Mouse (Mus musculus) liver, embryonic 13.5 days (tissue): ENCODE results near the gene 1190005I06Rik. TPM values are rescaled to one million over a fixed set of nuclear protein-coding genes. Genes with fewer than 3 reads are reported as not detected.

Source experiments
- ATAC-seq: fragments of 200-750 bp; cut with Nextera tagmentation; 2 replicates; pipeline ENCODE4 v1.8.0; 2017; ENCODE audit warnings: low read depth, mild to moderate bottlenecking, moderate number of reproducible peaks, moderate library complexity
- DNase-seq: peaks from one replicate; pipeline ENCODE4 v3.0.0; 2022
- H3K27ac ChIP-seq: fragments of 300-500 bp; sonication (generic); 2 replicates; pipeline ENCODE4 v1.5.1; 2015; ENCODE audit warnings: moderate library complexity, mild to moderate bottlenecking, inconsistent platforms
- H3K27me3 ChIP-seq: fragments of 300-500 bp; sonication (generic); 2 replicates; pipeline ENCODE4 v1.6.1; 2015; ENCODE audit warnings: mild to moderate bottlenecking, inconsistent platforms
- H3K36me3 ChIP-seq: fragments of 300-500 bp; sonication (generic); 2 replicates; pipeline ENCODE4 v1.6.1; 2015; ENCODE audit warnings: mild to moderate bottlenecking, inconsistent platforms
- H3K4me1 ChIP-seq: fragments of 300-500 bp; sonication (generic); replicated peaks from 2 replicates; pipeline ENCODE4 v1.6.1; 2015; ENCODE audit warnings: inconsistent platforms
- H3K4me2 ChIP-seq: fragments of 300-500 bp; sonication (generic); 2 replicates; pipeline ENCODE4 v1.6.1; 2015; ENCODE audit warnings: inconsistent platforms, mild to moderate bottlenecking, moderate library complexity
- H3K4me3 ChIP-seq: fragments of 300-500 bp; sonication (generic); replicated peaks from 2 replicates; pipeline ENCODE4 v1.5.1; 2015; ENCODE audit warnings: mild to moderate bottlenecking, inconsistent platforms
- H3K9ac ChIP-seq: fragments of 300-500 bp; sonication (generic); 2 replicates; pipeline ENCODE4 v1.6.1; 2015; ENCODE audit warnings: mild to moderate bottlenecking, inconsistent platforms
- H3K9me3 ChIP-seq: fragments of 300-500 bp; sonication (generic); replicated peaks from 2 replicates; pipeline ENCODE4 v1.6.1; 2016; ENCODE audit warnings: inconsistent platforms
- WGBS: fragments of 180-500 bp; shearing (Covaris S2); methylation state at CpG from one replicate; pipeline ENCODE4 v1.1.7; 2015; ENCODE audit not compliant: insufficient replicate concordance; 5-methylcytosine and 5-hydroxymethylcytosine counted together
- polyA plus RNA-seq: library from polyadenylated mRNA; unstranded; fragments of >200 nt; fragmentation: Nextera tagmentation; extraction: Ambion mirVana; gene quantifications from 2 replicates; pipeline ENCODE4 v1.2.1, GENCODE M21; 2015

The 1190005I06Rik gene
- polyA plus RNA-seq, 1 experiment from 2014 or later: 1.2 TPM

DNA sequence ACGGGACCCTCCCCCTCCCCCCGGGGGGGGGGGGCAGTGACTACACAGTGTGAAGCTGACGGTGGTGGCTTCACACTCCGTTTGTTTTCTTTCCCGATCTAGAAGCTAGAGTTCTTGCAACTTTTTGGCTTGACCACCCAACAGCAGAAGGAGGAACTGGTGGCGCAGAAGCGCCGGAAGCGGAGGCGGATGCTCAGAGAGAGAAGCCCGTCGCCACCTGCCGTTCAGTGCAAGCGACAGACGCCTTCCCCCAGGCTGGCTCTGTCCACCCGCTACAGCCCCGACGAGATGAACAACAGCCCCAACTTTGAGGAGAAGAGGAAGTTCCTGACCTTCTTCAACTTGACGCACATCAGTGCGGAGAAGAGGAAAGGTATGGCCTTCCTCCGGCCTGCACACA lies 74.9 kb downstream of the 1190005I06Rik start:
- Histone ChIP-seq H3K27ac (no peak overlapping the region), H3K9ac (no peak overlapping the region), H3K4me2 (no peak overlapping the region), H3K36me3 (peaks cover 100% of the 10 kb centered on the region), H3K4me3 (no peak overlapping the region), H3K27me3 (no peaks in the 10 kb centered on the region), H3K9me3 (no peaks in the 10 kb centered on the region), H3K4me1 (peaks cover 32% of the 10 kb centered on the region)
- ATAC-seq: no peak
- WGBS: 78% methylated on average over 21 of the region's 21 CpGs
- no peak for DNase-seq

DNA sequence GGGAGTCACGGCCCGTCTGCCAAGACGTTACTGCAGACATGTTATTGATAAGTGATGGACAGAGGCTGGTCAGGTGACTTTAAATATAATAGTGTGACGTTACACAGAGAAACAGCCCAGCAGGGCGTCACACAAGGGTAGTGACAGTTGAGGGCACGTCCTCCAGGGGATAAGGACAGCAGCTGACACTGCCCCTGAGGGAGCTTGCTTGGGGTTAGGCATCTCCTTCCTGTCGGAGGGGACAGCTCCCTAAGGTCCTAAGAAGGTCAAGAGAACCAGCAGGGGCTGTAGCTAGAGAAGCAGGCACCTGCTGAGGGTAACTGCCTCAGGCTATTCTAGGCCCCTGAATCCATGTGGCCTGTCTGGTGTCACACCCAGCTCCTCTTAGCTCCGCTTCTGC lies 75.9 kb downstream of the 1190005I06Rik start:
- DNase-seq (no peak), ATAC-seq (no peak)
- Histone ChIP-seq H3K27ac (no peak overlapping the region), H3K4me2 (no peak overlapping the region), H3K4me1 (peaks cover 32% of the 10 kb centered on the region), H3K36me3 (peaks cover 100% of the 10 kb centered on the region), H3K9me3 (no peaks in the 10 kb centered on the region), H3K9ac (no peak overlapping the region), H3K27me3 (no peaks in the 10 kb centered on the region), H3K4me3 (no peak overlapping the region)
- 90% methylated on average over 8 of the region's 8 CpGs for WGBS

DNA sequence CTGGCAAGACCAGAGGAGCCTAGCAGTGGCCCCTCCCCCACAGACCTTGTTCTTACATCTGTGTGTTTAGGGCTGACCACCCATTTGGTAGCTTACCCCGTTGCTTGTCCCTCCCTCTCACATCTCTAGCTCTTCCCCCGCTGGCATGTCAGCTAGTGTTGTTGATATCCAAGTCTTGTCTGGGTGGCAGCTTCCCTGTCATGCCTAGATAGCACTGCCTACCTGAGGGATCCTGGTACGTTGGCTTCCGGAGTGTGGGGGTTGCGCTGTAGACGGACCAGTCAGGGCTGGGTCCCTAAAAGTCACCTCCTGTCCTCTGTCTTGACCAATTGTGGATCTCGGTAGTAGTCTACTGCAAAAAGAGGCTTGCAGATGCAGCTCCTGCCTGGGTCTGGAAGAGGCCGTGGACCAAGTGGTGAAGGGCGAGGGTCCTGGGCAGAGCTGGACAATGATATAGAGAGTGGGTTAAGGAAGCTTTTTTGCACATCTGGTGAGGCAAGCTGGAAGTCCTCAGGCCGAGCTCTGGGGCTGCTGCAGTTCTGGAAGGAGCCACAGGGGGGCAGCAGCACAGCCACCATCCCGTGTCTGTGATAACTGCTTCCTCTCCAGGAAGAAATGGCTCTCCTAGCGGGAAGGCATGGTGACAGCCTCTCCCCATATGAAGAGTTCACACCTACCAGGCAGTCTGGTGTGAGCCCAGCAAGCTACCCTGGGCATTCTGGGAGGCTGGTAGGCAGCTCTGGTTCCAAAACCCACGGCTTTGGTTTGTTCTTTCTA lies 77.3 kb downstream of the 1190005I06Rik start:
- DNase-seq: peak; percentile 52
- Histone ChIP-seq H3K36me3 (peaks cover 100% of the 10 kb centered on the region), H3K9me3 (no peaks in the 10 kb centered on the region), H3K4me1 (peaks cover 24% of the 10 kb centered on the region), H3K4me2 (no peak overlapping the region), H3K4me3 (no peak overlapping the region), H3K9ac (no peak overlapping the region), H3K27me3 (no peaks in the 10 kb centered on the region), H3K27ac (no peak overlapping the region)
- ATAC-seq: 0 out of 2 replicates have a peak, but pooled peaks have one; percentile 2
- WGBS: 63% methylated on average over 13 of the region's 13 CpGs

DNA sequence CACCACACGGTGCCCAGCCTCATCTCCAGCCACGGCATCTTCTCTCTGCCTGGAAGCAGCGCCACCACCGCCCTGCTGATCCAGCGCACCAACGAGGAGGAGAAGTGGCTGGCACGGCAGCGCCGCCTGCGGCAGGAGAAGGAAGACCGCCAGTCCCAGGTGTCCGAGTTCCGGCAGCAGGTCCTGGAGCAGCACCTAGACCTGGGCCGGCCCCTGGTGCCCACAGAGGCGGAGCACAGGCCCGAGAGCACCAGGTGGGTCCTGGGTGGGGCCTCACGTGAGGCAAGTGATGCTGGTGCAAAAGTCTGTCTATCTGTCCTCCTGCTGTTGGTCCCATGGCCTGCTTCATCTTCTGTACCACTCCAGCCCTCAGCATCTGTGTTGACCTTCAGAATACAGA lies 78.3 kb downstream of the 1190005I06Rik start:
- Histone ChIP-seq H3K4me1 (peaks cover 26% of the 10 kb centered on the region), H3K9me3 (no peaks in the 10 kb centered on the region), H3K27me3 (no peaks in the 10 kb centered on the region), H3K36me3 (peaks cover 100% of the 10 kb centered on the region), H3K4me3 (no peak overlapping the region), H3K4me2 (no peak overlapping the region), H3K27ac (no peak overlapping the region), H3K9ac (no peak overlapping the region)
- 85% methylated on average over 17 of the region's 17 CpGs for WGBS
- DNase-seq: no peak
- no peak for ATAC-seq

DNA sequence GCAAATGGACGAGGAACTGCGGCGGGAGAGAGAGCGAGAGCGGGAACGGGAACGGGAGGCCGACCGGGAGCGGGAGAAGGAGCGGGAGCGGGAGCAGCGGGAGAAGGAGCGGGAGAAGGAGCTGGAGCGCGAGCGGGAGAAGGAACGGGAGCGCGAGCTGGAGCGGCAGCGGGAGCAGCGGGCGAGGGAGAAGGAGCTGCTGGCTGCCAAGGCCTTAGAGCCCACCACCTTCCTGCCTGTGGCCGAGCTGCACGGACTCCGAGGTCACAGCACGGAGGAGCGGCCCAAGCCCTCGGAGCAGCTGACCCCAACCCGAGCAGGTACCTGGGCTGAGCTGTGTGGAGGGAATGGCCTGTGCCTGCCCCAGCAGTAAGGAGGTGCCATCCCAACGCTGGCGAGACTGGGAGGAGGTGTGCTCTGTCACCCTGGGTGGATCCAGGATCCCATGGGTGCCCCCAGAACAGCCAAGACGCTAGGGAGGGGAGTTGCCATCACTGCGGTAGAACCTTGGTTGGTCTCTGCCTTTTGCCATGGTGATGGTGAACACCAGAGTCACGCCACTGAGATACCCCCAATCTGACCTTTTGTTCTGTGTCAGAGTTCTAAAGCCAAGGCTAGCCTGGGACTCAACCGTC lies 79.2 kb downstream of the 1190005I06Rik start:
- no peak for ATAC-seq
- WGBS: 94% methylated on average over 37 of the region's 37 CpGs
- no peaks in the 10 kb centered on the region for H3K27me3 ChIP-seq
- H3K4me2 ChIP-seq: no peak overlapping the region
- no peaks in the 10 kb centered on the region for H3K9me3 ChIP-seq
- H3K4me1 ChIP-seq: peaks cover 35% of the 10 kb centered on the region
- DNase-seq: no peak
- no peak overlapping the region for H3K9ac ChIP-seq
- peaks cover 100% of the 10 kb centered on the region for H3K36me3 ChIP-seq
- no peak overlapping the region for H3K4me3 ChIP-seq
- no peak overlapping the region for H3K27ac ChIP-seq

DNA sequence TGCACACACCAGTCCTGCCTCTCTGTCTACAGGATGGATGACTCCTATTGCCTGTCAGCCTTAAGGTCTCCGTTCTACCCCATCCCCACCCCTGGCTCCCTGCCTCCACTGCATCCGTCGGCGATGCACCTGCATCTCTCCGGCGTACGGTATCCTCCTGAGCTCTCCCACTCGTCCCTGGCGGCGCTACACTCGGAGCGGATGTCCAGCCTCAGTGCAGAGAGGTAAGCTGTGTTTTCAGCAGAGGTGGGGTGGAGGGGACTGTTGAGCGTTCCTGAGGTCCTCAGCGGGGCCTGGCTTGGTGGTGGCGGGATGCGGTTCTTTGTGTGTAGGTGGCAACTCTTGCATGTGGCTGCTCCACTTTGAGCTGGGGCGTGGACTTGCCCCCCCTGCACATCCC lies 79.7 kb downstream of the 1190005I06Rik start:
- H3K4me3 ChIP-seq: no peak overlapping the region
- peaks cover 100% of the 10 kb centered on the region for H3K36me3 ChIP-seq
- no peak overlapping the region for H3K27ac ChIP-seq
- DNase-seq: no peak
- H3K4me2 ChIP-seq: no peak overlapping the region
- peaks cover 40% of the 10 kb centered on the region for H3K4me1 ChIP-seq
- WGBS: 93% methylated on average over 17 of the region's 17 CpGs
- no peak overlapping the region for H3K9ac ChIP-seq
- H3K27me3 ChIP-seq: no peaks in the 10 kb centered on the region
- no peaks in the 10 kb centered on the region for H3K9me3 ChIP-seq
- no peak for ATAC-seq

DNA sequence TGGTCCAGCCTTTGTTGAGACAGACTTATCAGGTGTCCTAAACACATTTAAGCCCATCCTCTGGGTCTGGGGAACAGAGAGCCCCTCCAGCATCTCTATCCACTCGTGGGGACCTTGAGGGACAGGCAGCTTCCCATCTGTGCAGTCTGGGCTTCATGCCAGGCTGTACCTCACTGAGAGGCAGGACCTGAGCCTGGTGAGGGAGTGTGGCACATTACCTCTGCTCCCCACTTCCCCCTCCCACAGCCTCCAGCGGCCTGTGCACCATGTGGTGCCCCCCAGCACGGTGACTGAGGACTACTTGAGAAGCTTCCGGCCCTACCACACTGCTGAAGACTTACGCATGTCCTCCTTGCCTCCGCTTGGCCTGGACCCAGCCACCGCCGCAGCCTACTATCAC lies 80.8 kb downstream of the 1190005I06Rik start:
- Histone ChIP-seq H3K9me3 (no peaks in the 10 kb centered on the region), H3K4me3 (no peak overlapping the region), H3K4me1 (peaks cover 51% of the 10 kb centered on the region), H3K27ac (no peak overlapping the region), H3K4me2 (no peak overlapping the region), H3K27me3 (no peaks in the 10 kb centered on the region), H3K9ac (no peak overlapping the region), H3K36me3 (peaks cover 100% of the 10 kb centered on the region)
- ATAC-seq (no peak), DNase-seq (no peak)
- 88% methylated on average over 8 of the region's 8 CpGs for WGBS

DNA sequence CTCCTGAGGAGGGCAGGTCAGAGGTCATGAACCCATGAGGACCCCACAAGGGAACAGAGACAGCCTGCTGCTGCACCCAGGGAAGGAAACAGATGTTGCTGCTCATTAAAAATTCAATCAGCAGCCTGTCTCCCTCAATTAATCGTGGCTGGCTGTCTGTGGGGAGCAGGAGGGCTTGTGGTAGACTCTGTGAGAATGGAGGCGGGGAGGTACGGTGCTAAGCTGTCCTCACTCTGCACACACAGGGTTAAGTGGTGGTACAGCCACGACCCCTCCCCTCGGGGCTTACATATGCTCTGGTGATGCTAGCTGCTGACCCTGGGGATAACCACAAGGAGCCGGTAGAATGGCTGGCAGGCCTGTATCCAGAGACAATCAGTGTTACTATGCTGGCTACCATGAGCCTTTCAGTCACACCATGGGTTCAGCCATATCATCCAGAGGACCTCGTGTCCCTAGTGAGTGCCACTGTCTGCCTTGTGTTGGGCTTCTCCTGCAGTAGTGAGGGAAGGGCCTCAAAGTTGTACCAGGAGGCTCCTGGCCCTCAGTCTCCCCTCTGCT lies 82.2 kb downstream of the 1190005I06Rik start:
- DNase-seq (no peak), ATAC-seq (no peak)
- no peaks in the 10 kb centered on the region for H3K9me3 ChIP-seq
- H3K4me2 ChIP-seq: no peak overlapping the region
- H3K27me3 ChIP-seq: no peaks in the 10 kb centered on the region
- 70% methylated on average over 7 of the region's 7 CpGs for WGBS
- H3K27ac ChIP-seq: no peak overlapping the region
- no peak overlapping the region for H3K4me3 ChIP-seq
- H3K36me3 ChIP-seq: peaks cover 100% of the 10 kb centered on the region
- H3K9ac ChIP-seq: no peak overlapping the region
- H3K4me1 ChIP-seq: peaks cover 65% of the 10 kb centered on the region

DNA sequence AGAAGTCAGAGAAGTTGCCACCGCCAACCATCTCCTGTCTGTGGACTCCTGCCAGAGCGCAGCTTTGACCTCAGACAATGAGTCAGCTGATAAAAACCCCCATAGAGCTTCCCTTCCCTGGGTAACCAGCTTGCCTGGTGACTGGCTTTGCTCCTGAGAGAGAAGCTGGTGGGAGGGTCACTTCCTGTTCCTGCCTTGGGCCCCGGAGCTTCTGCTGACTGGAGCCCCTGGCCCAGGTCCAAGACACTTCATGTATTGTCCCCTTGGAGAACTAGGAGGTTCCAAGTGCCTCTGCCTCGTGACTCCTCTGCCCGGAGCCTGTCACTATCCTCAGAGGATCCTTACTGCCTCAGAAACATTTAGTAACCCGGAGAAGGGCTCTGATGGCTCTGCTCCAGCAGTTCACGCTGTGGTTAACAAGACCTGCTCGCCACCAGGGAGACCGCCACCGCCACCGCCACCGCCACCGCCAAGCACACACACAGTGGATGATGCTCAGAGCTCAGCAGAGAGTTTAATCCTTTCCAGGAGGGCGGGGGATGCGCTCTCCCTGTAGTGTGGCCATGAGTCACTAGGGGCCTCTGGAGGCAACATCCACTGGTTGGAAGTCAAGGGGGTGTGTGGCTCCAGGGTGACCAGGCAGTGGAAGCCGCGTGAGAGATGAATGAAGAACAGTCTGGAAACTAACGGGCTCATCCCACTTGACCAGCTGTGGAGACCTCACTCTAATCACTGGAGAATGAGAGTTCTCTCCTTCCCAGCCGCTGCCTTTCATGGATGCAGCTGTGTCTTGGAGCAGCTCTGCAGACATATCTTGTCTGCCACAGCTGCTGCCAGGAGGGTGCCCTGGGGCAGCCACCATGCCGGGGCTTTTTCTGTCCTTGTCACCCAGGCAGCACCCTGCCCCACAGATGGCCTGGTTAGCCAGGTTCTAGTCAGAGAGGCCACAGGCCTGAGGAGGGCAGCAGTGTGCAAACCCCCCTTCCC lies 83.3 kb downstream of the 1190005I06Rik start:
- no peak overlapping the region for H3K4me2 ChIP-seq
- 68% methylated on average over 20 of the region's 20 CpGs for WGBS
- peak; percentile 30 for ATAC-seq
- no peak overlapping the region for H3K4me3 ChIP-seq
- no peaks in the 10 kb centered on the region for H3K9me3 ChIP-seq
- DNase-seq: no peak
- H3K4me1 ChIP-seq: peaks cover 66% of the 10 kb centered on the region
- H3K27ac ChIP-seq: peak overlapping the region; percentile 70
- H3K36me3 ChIP-seq: peaks cover 100% of the 10 kb centered on the region
- H3K9ac ChIP-seq: no peak overlapping the region
- H3K27me3 ChIP-seq: no peaks in the 10 kb centered on the region

DNA sequence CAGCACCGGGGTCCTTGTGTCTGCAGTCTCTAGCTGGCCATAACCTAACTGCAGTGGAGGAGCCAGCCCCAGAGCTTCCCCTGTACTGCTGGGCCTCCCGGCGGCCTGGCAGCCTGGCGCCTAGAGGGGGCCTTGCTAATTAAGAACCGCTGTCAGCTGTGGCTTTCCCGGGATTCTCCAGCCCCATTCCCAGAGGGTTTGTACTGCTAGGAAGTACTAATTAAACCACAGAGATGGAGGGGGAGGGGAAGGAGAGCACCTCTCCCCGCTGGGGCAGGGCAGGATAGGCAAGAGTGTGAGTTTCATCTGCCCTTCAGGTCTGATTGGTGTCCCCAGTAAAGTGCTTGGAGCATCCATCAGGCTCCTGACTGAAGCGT lies 84.1 kb downstream of the 1190005I06Rik start:
- DNase-seq: no peak
- H3K4me2 ChIP-seq: no peak overlapping the region
- H3K4me1 ChIP-seq: peaks cover 70% of the 10 kb centered on the region
- 53% methylated on average over 8 of the region's 8 CpGs for WGBS
- no peaks in the 10 kb centered on the region for H3K9me3 ChIP-seq
- H3K4me3 ChIP-seq: no peak overlapping the region
- ATAC-seq: 0 out of 2 replicates have a peak, but pooled peaks have one; percentile 3
- peak overlapping the region; percentile 70 for H3K27ac ChIP-seq
- no peaks in the 10 kb centered on the region for H3K27me3 ChIP-seq
- no peak overlapping the region for H3K9ac ChIP-seq
- peaks cover 100% of the 10 kb centered on the region for H3K36me3 ChIP-seq
